Mouse (Mus musculus) layer of hippocampus, adult 8-10 months (tissue): ENCODE measurements around the gene Arhgap5. TPM values are rescaled to one million over a fixed set of nuclear protein-coding genes. Genes with fewer than 3 reads are reported as not detected.
"Not testable (repeated sequence)": the region's sequence is repeated elsewhere in the genome, so short reads cannot be mapped to it uniquely, and the experiment has no call there.

Source experiments
- DNase-seq, 2 experiments: peaks; one replicate each; pipeline ENCODE4 v3.0.0; 2022; ENCODE audit warnings: low spot score in 2 of 2
- total RNA-seq, 4 experiments: library from RNA; stranded (reverse); gene quantifications; 2 replicates each; pipeline ENCODE4 v1.2.4; 2022

The Arhgap5 gene
- total RNA-seq, 4 experiments from 2014 or later = 143 to 148 (median 147) TPM

- no peak for DNase-seq
Observed at GRCm38 (mm10) chr12:52529740-52530139, 26.0 kb downstream of the Arhgap5 start.

- no peak for DNase-seq
Observed at GRCm38 (mm10) chr12:52541294-52541693, 37.5 kb downstream of the Arhgap5 start.

DNA sequence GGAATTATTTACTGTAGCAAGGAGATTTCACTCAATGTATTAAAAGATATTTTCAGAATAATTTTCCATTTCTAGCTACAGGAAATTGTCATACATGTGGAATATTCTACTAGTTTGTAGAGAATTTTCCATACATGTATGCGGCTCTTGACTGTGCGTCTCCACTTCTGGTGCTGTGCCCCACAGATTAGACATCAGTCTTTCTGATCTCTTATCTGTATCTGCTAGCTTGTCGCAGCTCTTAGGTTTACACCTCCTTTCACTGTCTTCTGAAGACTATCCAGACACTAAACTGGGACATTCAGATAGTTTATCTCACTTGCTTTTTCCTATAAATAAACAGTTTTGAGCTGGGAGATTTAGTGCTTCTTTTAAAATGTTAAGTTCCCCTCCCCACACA is 40.8 kb downstream of the Arhgap5 start:
- no peak for DNase-seq

- DNase-seq = no peak
Observed at GRCm38 (mm10) chr12:52552085-52552484, 48.3 kb downstream of the Arhgap5 start.

- no peak for DNase-seq
Observed at GRCm38 (mm10) chr12:52555188-52555876, 51.6 kb downstream of the Arhgap5 start.

- no peak for DNase-seq
Observed at GRCm38 (mm10) chr12:52565654-52566053, 61.9 kb downstream of the Arhgap5 start.

DNA sequence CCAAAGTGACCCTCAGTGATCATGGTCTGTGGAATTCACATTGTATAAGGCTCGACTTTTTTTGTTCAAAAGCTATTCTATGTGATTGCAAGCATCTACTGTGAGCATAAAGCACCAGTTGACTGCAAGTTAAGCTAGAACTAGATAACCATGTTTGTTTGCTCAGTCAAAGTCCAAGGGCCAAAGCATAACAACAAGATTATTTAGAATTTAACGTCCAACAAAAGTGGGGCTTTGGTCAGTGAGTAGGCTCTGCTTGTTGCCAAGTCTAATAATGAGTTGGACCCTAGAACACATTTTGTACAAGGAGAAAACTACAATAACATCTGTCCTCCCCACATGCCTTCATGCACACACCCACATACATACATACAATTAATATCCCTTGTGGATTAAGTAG is 69.6 kb downstream of the Arhgap5 start:
- no peak for DNase-seq

GRCm38 (mm10) chr12:52586466-52586865 is 82.7 kb downstream of the Arhgap5 start:
- DNase-seq = not testable (repeated sequence)

DNA sequence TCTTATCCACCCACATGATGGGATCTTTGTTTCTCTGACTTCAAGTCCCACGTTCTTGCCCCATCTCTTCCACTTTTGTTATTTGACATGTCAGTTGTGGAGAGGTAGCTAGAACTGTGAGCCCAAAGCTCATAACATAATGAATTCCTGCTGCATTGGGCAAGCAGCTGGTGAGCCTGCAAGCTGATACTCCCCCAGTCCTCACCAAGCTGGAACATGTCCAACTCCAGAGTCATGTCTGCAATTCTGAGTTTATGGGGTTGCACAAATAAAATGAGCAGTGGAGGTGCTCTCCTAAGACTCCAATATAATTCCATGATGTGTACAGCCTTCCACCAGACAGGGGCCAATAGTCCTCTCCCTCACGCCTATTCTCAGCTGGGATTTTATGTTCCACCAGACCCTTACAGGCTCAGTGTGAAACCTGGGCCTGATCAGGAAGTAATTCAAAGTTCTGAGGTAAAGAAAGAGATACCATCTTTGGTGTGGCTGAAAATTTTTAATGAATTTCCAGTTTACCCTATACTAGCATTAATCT is 83.8 kb downstream of the Arhgap5 start:
- peak in 1 of 2 experiments; percentile 25 for DNase-seq

DNA sequence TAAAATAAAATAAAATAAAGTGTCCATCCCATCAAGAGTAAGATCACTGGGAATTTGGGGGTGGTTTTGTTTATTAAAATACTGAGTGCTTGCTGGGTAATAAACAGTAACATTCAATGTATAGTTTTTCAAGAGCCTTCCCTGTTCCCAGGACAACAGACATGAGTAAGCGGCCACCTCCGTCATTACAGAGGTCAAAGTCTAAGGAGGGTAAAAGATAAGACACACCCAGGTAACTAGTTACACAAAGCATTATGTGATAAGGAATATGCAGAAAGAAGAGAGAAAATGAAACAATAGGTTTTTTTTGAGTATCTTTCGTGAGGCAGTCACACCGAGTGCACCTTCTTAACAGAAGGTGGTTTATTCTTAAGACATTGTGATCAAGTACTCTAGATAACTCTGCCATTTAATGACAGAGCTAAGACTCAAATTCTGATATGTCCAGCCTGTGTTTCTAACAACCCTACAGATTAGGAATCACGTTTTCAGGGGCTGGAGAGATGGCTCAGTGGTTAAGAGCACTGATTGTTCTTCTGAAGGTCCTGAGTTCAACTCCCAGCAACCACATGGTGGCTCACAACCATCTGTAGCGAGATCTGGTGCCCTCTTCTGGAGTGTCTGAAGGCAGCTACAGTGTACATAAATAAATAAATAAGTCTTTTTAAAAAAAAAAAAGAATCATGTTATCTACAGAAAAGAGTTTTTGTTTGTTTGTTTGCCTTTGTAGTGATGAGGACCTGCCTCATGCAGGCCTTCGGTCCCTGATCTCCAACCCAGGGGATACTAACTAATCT is 91.8 kb downstream of the Arhgap5 start:
- DNase-seq = no peak

DNA sequence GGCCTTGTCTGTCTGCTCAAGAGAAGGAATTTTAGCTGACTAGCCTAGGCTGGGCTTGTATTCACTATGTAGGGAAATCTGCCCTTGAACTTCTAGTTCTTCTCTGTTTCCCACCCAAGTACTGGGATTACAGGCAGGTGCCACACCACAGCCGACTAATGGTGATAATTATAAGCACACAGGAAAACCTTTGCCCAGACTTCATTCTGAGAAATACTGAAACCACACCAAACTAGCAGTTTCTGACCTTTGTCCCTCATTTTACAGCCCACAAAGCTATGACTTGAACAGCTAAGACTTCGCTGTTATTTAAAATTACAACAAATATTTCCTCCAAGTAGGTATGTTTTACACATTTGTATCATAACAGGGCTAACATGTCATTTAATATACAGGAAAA is 98.7 kb downstream of the Arhgap5 start:
- DNase-seq = no peak

GRCm38 (mm10) chr12:52602883-52603694 is 99.3 kb downstream of the Arhgap5 start:
- DNase-seq = peak; percentile 84 to 87

DNA sequence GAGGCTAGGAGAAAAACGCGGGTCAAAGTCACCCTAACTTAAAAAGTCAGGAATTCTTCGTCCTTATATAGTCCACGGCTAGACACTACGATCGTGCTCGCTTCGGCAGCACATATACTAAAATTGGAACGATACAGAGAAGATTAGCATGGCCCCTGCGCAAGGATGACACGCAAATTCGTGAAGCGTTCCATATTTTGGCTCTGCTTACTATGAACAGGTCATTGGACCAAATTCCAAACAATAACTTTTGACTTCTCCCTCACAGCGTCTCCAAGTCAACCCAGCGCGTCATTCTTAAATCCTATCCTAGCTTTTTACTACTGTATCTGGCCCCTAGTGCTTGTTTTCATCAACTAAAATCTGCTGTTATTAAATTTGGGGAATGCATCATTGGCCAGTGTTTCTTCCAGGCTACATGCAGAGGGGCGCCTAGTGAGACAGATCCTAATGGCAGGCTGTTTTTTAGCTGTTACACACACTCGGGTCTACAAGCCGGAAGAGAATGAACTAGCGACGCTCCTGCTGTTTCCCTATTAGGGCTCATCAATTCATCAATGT is 100.0 kb downstream of the Arhgap5 start:
- DNase-seq = peak; percentile 76 to 84

DNA sequence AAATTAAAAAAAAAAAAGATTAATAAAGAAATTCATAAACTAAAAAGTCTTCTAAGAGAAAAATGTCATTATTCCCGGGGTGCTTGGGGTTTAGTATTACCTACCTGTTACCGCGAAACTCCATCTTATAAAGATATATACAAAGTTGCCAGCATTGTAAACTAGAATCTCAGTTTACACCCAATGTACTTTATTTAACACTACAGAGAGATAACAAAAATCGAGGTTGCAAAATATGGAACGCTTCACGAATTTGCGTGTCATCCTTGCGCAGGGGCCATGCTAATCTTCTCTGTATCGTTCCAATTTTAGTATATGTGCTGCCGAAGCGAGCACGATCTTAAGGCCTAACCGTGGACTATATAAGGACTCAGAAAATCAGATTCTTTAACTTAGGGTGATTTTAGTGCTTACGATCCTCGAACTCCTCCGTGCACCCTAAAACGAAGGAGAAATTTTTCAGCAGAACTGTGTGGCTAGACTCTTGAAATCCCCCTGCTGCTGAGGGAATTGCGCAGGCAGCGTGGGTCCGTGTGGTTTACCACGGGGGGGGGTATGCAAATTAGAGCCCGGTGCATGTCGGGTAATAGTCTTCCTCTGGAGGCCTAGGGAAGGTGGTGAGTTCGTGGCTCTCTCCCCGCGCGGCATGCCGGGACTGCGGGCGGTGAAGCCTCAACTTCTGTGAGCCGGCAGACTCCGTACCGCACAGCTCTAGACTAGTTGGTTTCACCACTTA is 100.7 kb downstream of the Arhgap5 start:
- DNase-seq = peak; percentile 91 to 94

DNA sequence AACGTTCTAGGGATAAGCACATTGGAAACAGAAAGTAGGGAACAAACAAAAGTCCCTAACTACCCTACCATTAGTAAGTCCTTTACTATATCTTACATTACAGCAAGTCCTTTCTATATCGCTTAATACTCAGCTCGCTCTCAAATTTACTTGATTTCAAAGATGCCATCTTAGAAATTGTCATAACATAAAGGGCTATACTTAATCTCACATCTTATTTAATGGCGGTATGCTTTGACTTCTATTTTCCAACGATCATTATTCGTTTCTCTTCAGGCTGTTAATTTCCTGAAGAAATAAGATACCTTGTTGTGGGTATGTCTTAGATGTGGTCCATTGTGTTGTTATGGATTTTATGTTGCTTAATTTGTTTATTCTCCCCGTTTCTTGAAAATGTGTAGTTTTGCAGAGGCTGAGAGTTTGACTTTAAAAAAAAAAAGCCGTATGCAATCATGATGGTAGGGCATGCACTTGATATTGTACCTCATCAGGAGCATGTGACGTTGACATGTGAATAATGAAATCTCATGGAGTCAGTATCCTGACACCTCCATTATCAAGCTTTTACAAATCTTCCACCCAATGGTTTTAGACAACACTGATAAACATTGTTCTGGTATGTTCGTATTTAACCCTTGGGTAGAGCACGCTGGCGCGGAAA is 101.3 kb downstream of the Arhgap5 start:
- DNase-seq = no peak

DNA sequence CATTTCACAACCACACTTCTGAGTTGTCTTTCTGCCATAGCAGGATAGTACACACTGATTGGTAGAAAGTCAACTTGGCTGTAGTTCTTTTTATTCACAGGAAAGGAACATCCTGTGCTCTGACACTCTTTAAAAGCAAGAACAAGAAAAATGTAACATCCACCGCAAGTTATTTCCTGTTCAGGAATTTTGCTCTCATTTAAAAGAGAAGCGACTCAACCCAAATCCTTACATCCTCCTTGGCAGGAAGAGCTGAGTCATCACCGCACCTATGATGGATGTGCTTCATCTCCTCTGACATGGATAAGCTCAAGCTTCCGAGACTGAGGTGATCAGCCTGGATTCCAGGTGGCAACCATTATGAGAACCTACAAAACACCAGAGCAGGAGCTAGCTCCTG is 103.6 kb downstream of the Arhgap5 start:
- no peak for DNase-seq

GRCm38 (mm10) chr12:52615703-52616102 is 111.9 kb downstream of the Arhgap5 start:
- DNase-seq = no peak

DNA sequence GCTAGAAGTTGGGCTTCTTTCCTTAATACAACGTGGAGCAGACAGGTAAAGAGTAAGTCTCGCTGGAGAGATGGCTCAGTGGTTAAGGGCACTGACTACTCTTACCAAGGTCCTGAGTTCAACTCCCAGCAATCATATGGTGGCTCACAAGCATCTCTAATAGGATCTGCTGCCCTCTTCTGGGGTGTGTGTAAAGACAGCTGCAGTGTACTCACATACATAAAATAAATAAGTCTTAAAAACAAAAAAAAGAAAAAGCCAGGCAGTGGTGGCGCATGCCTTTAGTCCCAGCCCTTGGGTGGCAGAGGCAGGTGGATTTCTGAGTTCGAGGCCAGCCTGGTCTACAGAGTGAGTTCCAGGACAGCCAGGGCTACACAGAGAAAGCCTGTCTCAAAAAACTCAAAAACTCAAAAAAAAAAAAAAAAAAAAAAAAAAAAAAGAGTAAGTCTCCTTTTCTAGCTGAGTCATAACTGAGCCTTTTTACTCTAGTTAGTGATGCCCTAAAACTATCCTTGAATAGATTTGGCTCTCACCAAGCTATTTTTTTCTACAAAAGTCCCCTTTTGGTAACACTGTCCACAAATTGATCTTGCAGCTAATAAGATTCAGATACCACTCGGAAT is 114.8 kb downstream of the Arhgap5 start:
- DNase-seq = no peak

- no peak for DNase-seq
Observed at GRCm38 (mm10) chr12:52619644-52620043, 115.9 kb downstream of the Arhgap5 start.
